Mouse (Mus musculus) neural tube, embryonic 13.5 days (tissue): ENCODE measurements around the gene Fam49a. TPM values are rescaled to one million over a fixed set of nuclear protein-coding genes. Genes with fewer than 3 reads are reported as not detected.

Source experiments
- ATAC-seq: fragments of 200-750 bp; cut with Nextera tagmentation; 2 replicates; pipeline ENCODE4 v1.8.0; 2017; ENCODE audit warnings: low read depth, mild to moderate bottlenecking, moderate TSS enrichment, moderate library complexity
- H3K27ac ChIP-seq: fragments of 300-500 bp; sonication (generic); replicated peaks from 2 replicates; pipeline ENCODE4 v1.5.1; 2015; ENCODE audit warnings: moderate library complexity, mild to moderate bottlenecking, inconsistent platforms
- H3K27me3 ChIP-seq: fragments of 300-500 bp; sonication (generic); 2 replicates; pipeline ENCODE4 v1.6.1; 2015; ENCODE audit warnings: mild to moderate bottlenecking, inconsistent platforms
- H3K36me3 ChIP-seq: fragments of 300-500 bp; sonication (generic); 2 replicates; pipeline ENCODE4 v1.6.1; 2015; ENCODE audit warnings: mild to moderate bottlenecking, inconsistent platforms
- H3K4me1 ChIP-seq: fragments of 300-500 bp; sonication (generic); replicated peaks from 2 replicates; pipeline ENCODE4 v1.6.1; 2015; ENCODE audit warnings: inconsistent platforms
- H3K4me2 ChIP-seq: fragments of 300-500 bp; sonication (generic); 2 replicates; pipeline ENCODE4 v1.6.1; 2015; ENCODE audit warnings: inconsistent platforms, mild to moderate bottlenecking, moderate library complexity
- H3K4me3 ChIP-seq: fragments of 300-500 bp; sonication (generic); 2 replicates; pipeline ENCODE4 v1.5.1; 2015; ENCODE audit warnings: mild to moderate bottlenecking, inconsistent platforms
- H3K9ac ChIP-seq: fragments of 300-500 bp; sonication (generic); 2 replicates; pipeline ENCODE4 v1.6.1; 2015; ENCODE audit warnings: moderate library complexity, mild to moderate bottlenecking, inconsistent platforms
- H3K9me3 ChIP-seq: fragments of 300-500 bp; sonication (generic); 2 replicates; pipeline ENCODE4 v1.6.1; 2016; ENCODE audit warnings: inconsistent platforms
- WGBS: fragments of 180-500 bp; shearing (Covaris S2); methylation state at CpG from one replicate; pipeline ENCODE4 v1.1.7; 2015; 5-methylcytosine and 5-hydroxymethylcytosine counted together
- polyA plus RNA-seq: library from polyadenylated mRNA; unstranded; fragments of >200 nt; fragmentation: Nextera tagmentation; extraction: Ambion mirVana; gene quantifications from 2 replicates; pipeline ENCODE4 v1.2.1, GENCODE M21; 2015

The Fam49a gene
- polyA plus RNA-seq, 1 experiment from 2014 or later = 34.1 TPM

- no peak overlapping the region for H3K27ac ChIP-seq
- H3K27me3 ChIP-seq = no peaks in the 10 kb centered on the region
- no peak for ATAC-seq
- H3K4me2 ChIP-seq = no peak overlapping the region
- H3K4me3 ChIP-seq = no peak overlapping the region
- H3K9me3 ChIP-seq = no peaks in the 10 kb centered on the region
- H3K4me1 ChIP-seq = no peaks in the 10 kb centered on the region
- no peak overlapping the region for H3K9ac ChIP-seq
- H3K36me3 ChIP-seq = no peaks in the 10 kb centered on the region
- WGBS = 92% methylated on average over 7 of the region's 7 CpGs
Measured at GRCm38 (mm10) chr12:12428886-12429285, 166.9 kb downstream of the Fam49a start.
